Mouse (Mus musculus) hindbrain, postnatal 0 days (tissue): ENCODE data around the gene Acsl6. TPM values are rescaled to one million over a fixed set of nuclear protein-coding genes. Genes with fewer than 3 reads are reported as not detected.

Experiments
- ATAC-seq: fragments of 200-750 bp; cut with Nextera tagmentation; 2 replicates; pipeline ENCODE4 v1.8.0; 2017; ENCODE audit warnings: mild to moderate bottlenecking, moderate TSS enrichment, moderate library complexity
- DNase-seq: peaks from one replicate; pipeline ENCODE4 v3.0.0-alpha.2; 2015; ENCODE audit warnings: low spot score
- H3K27ac ChIP-seq: fragments of 300-500 bp; sonication (generic); 2 replicates; pipeline ENCODE4 v1.5.1; 2014; ENCODE audit warnings: mild to moderate bottlenecking
- H3K27me3 ChIP-seq: fragments of 300-500 bp; sonication (generic); 2 replicates; pipeline ENCODE4 v1.6.1; 2014; ENCODE audit warnings: low read length, mixed read lengths; ENCODE audit not compliant: insufficient read depth
- H3K36me3 ChIP-seq: fragments of 300-500 bp; sonication (generic); 2 replicates; pipeline ENCODE4 v1.6.1; 2014; ENCODE audit warnings: low read length, mixed read lengths; ENCODE audit not compliant: insufficient read depth
- H3K4me1 ChIP-seq: fragments of 300-500 bp; sonication (generic); 2 replicates; pipeline ENCODE4 v1.6.1; 2014; ENCODE audit warnings: antibody characterized with exemption, low read length, mixed read lengths; ENCODE audit not compliant: insufficient read depth
- H3K4me2 ChIP-seq: fragments of 300-500 bp; sonication (generic); 2 replicates; pipeline ENCODE4 v1.6.1; 2014; ENCODE audit warnings: low read depth, mild to moderate bottlenecking, low read length, moderate library complexity, mixed read lengths
- H3K4me3 ChIP-seq: fragments of 300-500 bp; sonication (generic); 2 replicates; pipeline ENCODE4 v1.5.1; 2014; ENCODE audit warnings: low read length
- H3K9ac ChIP-seq: fragments of 300-500 bp; sonication (generic); replicated peaks from 2 replicates; pipeline ENCODE4 v1.6.1; 2014; ENCODE audit warnings: mild to moderate bottlenecking, low read length, moderate library complexity, mixed read lengths
- H3K9me3 ChIP-seq: fragments of 300-500 bp; sonication (generic); 2 replicates; pipeline ENCODE4 v1.6.1; 2016; ENCODE audit warnings: low read length, mixed read lengths
- CTCF ChIP-seq: IDR thresholded peaks from 2 replicates; pipeline ENCODE4 v1.5.1; 2016; ENCODE audit warnings: antibody characterized with exemption, control low read depth, low read depth
- WGBS: fragments of 180-500 bp; shearing (Covaris S2); extraction: QIAGEN DNeasy Blood & Tissue Kit; methylation state at CpG from one replicate; pipeline ENCODE4 v1.1.7; 2014; 5-methylcytosine and 5-hydroxymethylcytosine counted together
- polyA plus RNA-seq: library from polyadenylated mRNA; unstranded; fragments of >200 nt; fragmentation: Nextera tagmentation; extraction: Ambion mirVana; gene quantifications from 2 replicates; pipeline ENCODE4 v1.2.1, GENCODE M21; 2015
- total RNA-seq: library from RNA; depleted of rRNA; stranded (reverse); fragments of >200 nt; gene quantifications from 2 replicates; pipeline ENCODE4 v1.2.3, GENCODE M21; 2014

The Acsl6 gene
- total and polyA plus RNA-seq, 2 experiments from 2014 or later, result 60.1 to 76.9 TPM

- ATAC-seq (peak; percentile 63), DNase-seq (peak; percentile 35)
- TF ChIP-seq CTCF, result no peak
- no peaks in the 10 kb centered on the region for H3K4me1 ChIP-seq
- no peak overlapping the region for H3K9ac ChIP-seq
- no peak overlapping the region for H3K4me2 ChIP-seq
- no peaks in the 10 kb centered on the region for H3K9me3 ChIP-seq
- H3K27ac ChIP-seq, result no peak overlapping the region; the same call in 1 of the 2 replicates
- H3K27me3 ChIP-seq, result no peaks in the 10 kb centered on the region
- peaks cover 39% of the 10 kb centered on the region for H3K36me3 ChIP-seq
- no peak overlapping the region for H3K4me3 ChIP-seq
- 41% methylated on average over 13 of the region's 13 CpGs for WGBS
These were observed 32.6 kb downstream of the Acsl6 start for GRCm38 (mm10) chr11:54336165-54336707.

GRCm38 (mm10) chr11:54343703-54344102, 40.1 kb downstream of the Acsl6 start:
- no peak overlapping the region for H3K4me2 ChIP-seq
- H3K4me3 ChIP-seq, result no peak overlapping the region
- 65% methylated on average over 4 of the region's 4 CpGs for WGBS
- no peaks in the 10 kb centered on the region for H3K9me3 ChIP-seq
- H3K27me3 ChIP-seq, result no peaks in the 10 kb centered on the region
- H3K9ac ChIP-seq, result no peak overlapping the region
- H3K4me1 ChIP-seq, result no peaks in the 10 kb centered on the region
- TF ChIP-seq CTCF, result no peak
- DNase-seq, result no peak
- ATAC-seq, result no peak
- H3K27ac ChIP-seq, result no peak overlapping the region
- H3K36me3 ChIP-seq, result peaks cover 27% of the 10 kb centered on the region; the same call in 1 of the 2 replicates

- Histone ChIP-seq H3K4me1 (no peaks in the 10 kb centered on the region), H3K27ac (no peak overlapping the region), H3K4me2 (no peak overlapping the region), H3K9ac (no peak overlapping the region), H3K4me3 (no peak overlapping the region), H3K36me3 (peaks cover 2% of the 10 kb centered on the region; the same call in 1 of the 2 replicates), H3K9me3 (no peaks in the 10 kb centered on the region), H3K27me3 (no peaks in the 10 kb centered on the region)
- TF ChIP-seq CTCF, result no peak
- ATAC-seq, result no peak
- DNase-seq, result no peak
- 49% methylated on average over 5 of the region's 5 CpGs for WGBS
These were observed 48.1 kb downstream of the Acsl6 start for GRCm38 (mm10) chr11:54351704-54352103.

GRCm38 (mm10) chr11:54353121-54353576, 49.6 kb downstream of the Acsl6 start:
- no peaks in the 10 kb centered on the region for H3K9me3 ChIP-seq
- ATAC-seq (no peak; the same call in 1 of the 2 replicates), DNase-seq (peak; percentile 42)
- no peak overlapping the region for H3K9ac ChIP-seq
- no peaks in the 10 kb centered on the region for H3K4me1 ChIP-seq
- TF ChIP-seq CTCF, result no peak
- 0 out of 2 replicates have a peak overlapping the region, but pooled peaks have one; percentile 57 for H3K27ac ChIP-seq
- WGBS, result 11% methylated on average over 8 of the region's 8 CpGs
- no peak overlapping the region for H3K4me2 ChIP-seq
- H3K4me3 ChIP-seq, result no peak overlapping the region
- H3K27me3 ChIP-seq, result no peaks in the 10 kb centered on the region
- peaks cover 3% of the 10 kb centered on the region; the same call in 1 of the 2 replicates for H3K36me3 ChIP-seq

GRCm38 (mm10) chr11:54354595-54355563, 51.3 kb downstream of the Acsl6 start:
- WGBS, result 36% methylated on average over 15 of the region's 15 CpGs
- H3K36me3 ChIP-seq, result peaks cover 12% of the 10 kb centered on the region; the same call in 1 of the 2 replicates
- DNase-seq (peak; percentile 88), ATAC-seq (peak; percentile 87)
- no peak overlapping the region; the same call in 1 of the 2 replicates for H3K27ac ChIP-seq
- H3K4me2 ChIP-seq, result no peak overlapping the region
- H3K4me3 ChIP-seq, result no peak overlapping the region
- no peaks in the 10 kb centered on the region for H3K27me3 ChIP-seq
- no peaks in the 10 kb centered on the region for H3K4me1 ChIP-seq
- no peaks in the 10 kb centered on the region for H3K9me3 ChIP-seq
- peak; percentile 72 for TF ChIP-seq CTCF
- no peak overlapping the region for H3K9ac ChIP-seq

GRCm38 (mm10) chr11:54355564-54355955, 52.0 kb downstream of the Acsl6 start:
- Histone ChIP-seq H3K36me3 (peaks cover 12% of the 10 kb centered on the region; the same call in 1 of the 2 replicates), H3K9me3 (no peaks in the 10 kb centered on the region), H3K9ac (no peak overlapping the region), H3K4me1 (no peaks in the 10 kb centered on the region), H3K27me3 (no peaks in the 10 kb centered on the region), H3K4me2 (no peak overlapping the region), H3K4me3 (no peak overlapping the region), H3K27ac (no peak overlapping the region)
- DNase-seq, result no peak
- no peak for ATAC-seq
- 70% methylated on average over 7 of the region's 7 CpGs for WGBS
- no peak for TF ChIP-seq CTCF
